ENCODE assay signal across 11 mouse cellular contexts in the genomic region with DNA sequence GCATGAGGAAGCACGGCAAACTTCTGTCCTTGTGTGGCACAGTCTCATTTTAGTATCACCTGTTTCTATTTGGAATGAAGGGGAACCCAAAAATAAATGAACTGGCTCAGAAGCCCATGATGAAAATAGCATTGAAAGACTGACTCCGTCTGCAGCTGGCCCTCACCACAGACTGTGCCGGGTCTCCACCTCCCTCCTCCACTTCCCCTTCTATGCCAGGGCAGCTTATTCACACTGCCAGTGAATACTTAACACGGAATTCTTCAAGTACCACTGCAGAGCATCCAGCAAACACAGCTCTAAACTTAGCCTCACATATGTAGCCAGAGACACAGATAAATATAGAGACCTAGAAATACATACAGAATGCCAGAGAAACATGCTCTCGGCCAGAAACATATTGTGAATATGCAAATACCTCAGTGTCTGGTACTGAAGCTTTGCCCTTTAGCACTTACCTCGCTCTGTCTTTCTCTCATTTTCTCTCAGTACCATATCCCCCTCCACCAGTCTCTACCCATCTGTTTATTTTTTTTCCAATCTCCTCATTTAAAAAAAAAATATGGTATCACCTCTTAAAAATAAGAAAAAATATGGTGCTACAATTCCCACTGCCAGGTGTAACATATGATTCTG.
DNase-seq lines count a peak whose midpoint lies in the region; ATAC-seq and TF ChIP-seq lines count a peak whose summit lies in the region.
"Had no signal": no experiment of that assay in that cellular context is flagged by ENCODE, and none has a peak within 500 bp of the region (broad histone marks: within the 10 kb centered on the region; RNA-seq: fewer than 3 reads in every experiment).

No protein-coding gene starts in this region.

- H3K27ac ChIP-seq in forebrain, embryonic 14.5 days (ENCODE audit: low read depth, low read length) = no peak overlapping the region
- no peak overlapping the region for H3K27ac ChIP-seq in forebrain, embryonic 11.5 days (ENCODE audit: low read depth, low read length)
- H3K27ac ChIP-seq in CH12.LX (ENCODE audit: insufficient read depth, low read depth) = peak overlapping the region; percentile 33; the same call in 1 of the 2 replicates
- no peak overlapping the region for H3K27ac ChIP-seq in limb, embryonic 14.5 days (replicated peaks; ENCODE audit: low read depth, low read length)

- H3K9ac ChIP-seq in forebrain, embryonic 14.5 days (ENCODE audit: low read length) = no peak overlapping the region
- H3K9ac ChIP-seq in forebrain, embryonic 11.5 days (ENCODE audit: low read length) = no peak overlapping the region
- H3K9ac ChIP-seq in CH12.LX (ENCODE audit: insufficient read depth, low read depth) = peak overlapping the region; percentile 8; the same call in 1 of the 2 replicates
- no peak overlapping the region for H3K9ac ChIP-seq in limb, embryonic 14.5 days (ENCODE audit: low read depth, low read length, severe bottlenecking)

- no peaks in the 10 kb centered on the region for H3K27me3 ChIP-seq in forebrain, embryonic 14.5 days (replicated peaks; ENCODE audit: control insufficient read depth, insufficient read depth, low read length)
- no peaks in the 10 kb centered on the region for H3K27me3 ChIP-seq in forebrain, embryonic 11.5 days (ENCODE audit: control insufficient read depth, insufficient read depth, low read length)
- H3K27me3 ChIP-seq in CH12.LX (replicated peaks) = no peaks in the 10 kb centered on the region
- H3K27me3 ChIP-seq in limb, embryonic 14.5 days (ENCODE audit: control insufficient read depth, insufficient read depth, low read length) = no peaks in the 10 kb centered on the region

- H3K4me3 ChIP-seq in forebrain, embryonic 14.5 days (ENCODE audit: low read depth, low read length) = no peak overlapping the region
- H3K4me3 ChIP-seq in forebrain, embryonic 11.5 days (ENCODE audit: low read depth, low read length) = no peak overlapping the region
- H3K4me3 ChIP-seq in CH12.LX (replicated peaks in 1 of 3; ENCODE audit: low read depth in 2 of 3, low read length in 2 of 3, poor library complexity in 1 of 3) = peak overlapping the region in 1 of 3 experiments; percentile 3
- H3K4me3 ChIP-seq in limb, embryonic 14.5 days (replicated peaks; ENCODE audit: low read length) = no peak overlapping the region

- H3K79me2 ChIP-seq in CH12.LX (replicated peaks; ENCODE audit: control insufficient read depth, extremely low read depth, insufficient read depth, poor library complexity, severe bottlenecking) = no peaks in the 10 kb centered on the region

- peak; percentile 90 for TF ChIP-seq EP300 in CH12.LX (IDR thresholded peaks at IDR 0.05; ENCODE audit: low read length)

- no peaks in the 10 kb centered on the region for H3K36me3 ChIP-seq in forebrain, embryonic 14.5 days (ENCODE audit: control insufficient read depth, insufficient read depth, low read length)
- no peaks in the 10 kb centered on the region for H3K36me3 ChIP-seq in forebrain, embryonic 11.5 days (ENCODE audit: control insufficient read depth, insufficient read depth, low read length)
- no peaks in the 10 kb centered on the region for H3K36me3 ChIP-seq in CH12.LX (replicated peaks in 1 of 2; ENCODE audit: control insufficient read depth in 1 of 2, insufficient read depth in 1 of 2, low read length in 1 of 2)
- H3K36me3 ChIP-seq in limb, embryonic 14.5 days (ENCODE audit: control insufficient read depth, insufficient read depth, low read length) = no peaks in the 10 kb centered on the region

- no peak overlapping the region for H3K4me2 ChIP-seq in forebrain, embryonic 14.5 days (ENCODE audit: low read length)
- no peak overlapping the region for H3K4me2 ChIP-seq in forebrain, embryonic 11.5 days (ENCODE audit: low read depth, low read length, severe bottlenecking)
- peak overlapping the region; percentile 65 for H3K4me2 ChIP-seq in CH12.LX (ENCODE audit: insufficient read depth, low read depth, poor library complexity, severe bottlenecking)
- H3K4me2 ChIP-seq in limb, embryonic 14.5 days (replicated peaks; ENCODE audit: low read depth, low read length, severe bottlenecking) = no peak overlapping the region

- H3K4me1 ChIP-seq in forebrain, embryonic 14.5 days (ENCODE audit: control insufficient read depth, insufficient read depth, low read length) = no peaks in the 10 kb centered on the region
- H3K4me1 ChIP-seq in forebrain, embryonic 11.5 days (replicated peaks; ENCODE audit: control insufficient read depth, insufficient read depth, low read length) = no peaks in the 10 kb centered on the region
- H3K4me1 ChIP-seq in CH12.LX (ENCODE audit: control insufficient read depth in 1 of 2, insufficient read depth in 2 of 2) = peaks cover 7 to 23% of the 10 kb centered on the region in 2 experiments
- H3K4me1 ChIP-seq in limb, embryonic 14.5 days (ENCODE audit: control insufficient read depth, insufficient read depth, low read length) = no peaks in the 10 kb centered on the region

- TF ChIP-seq CTCF in CH12.LX (conservative IDR thresholded peaks at IDR 0.05 in 1 of 2, IDR thresholded peaks at IDR 0.05 in 1 of 2; ENCODE audit: low read depth in 2 of 2, low read length in 2 of 2) = no peak

- peak; percentile 68; the same call in 1 of the 2 replicates for ATAC-seq in forebrain, embryonic 14.5 days
- no peak for ATAC-seq in forebrain, embryonic 11.5 days (replicated peaks; ENCODE audit: low FRiP score)
- peak; percentile 63; the same call in 1 of the 2 replicates for ATAC-seq in limb, embryonic 14.5 days (ENCODE audit: low FRiP score, low read depth)
- ATAC-seq: Patski had no signal

- peak; percentile 17 for TF ChIP-seq RAD21 in CH12.LX (IDR thresholded peaks at IDR 0.05; ENCODE audit: low read depth, low read length)

- in situ Hi-C loops in CH12.LX (cut with MboI; ENCODE audit: low pct_ligation_motif_present, low pct_unique_long_range_greater_than_20kb, low sequenced_read_pairs) = no loop called here

- peak; percentile 40 for DNase-seq in forebrain, embryonic 14.5 days (ENCODE audit: low spot score)
- DNase-seq in forebrain, embryonic 11.5 days (ENCODE audit: low spot score) = no peak
- DNase-seq in CH12.LX (ENCODE audit: extremely low read depth) = peak; percentile 82
- DNase-seq in heart, adult 9 months (ENCODE audit: low spot score in 2 of 2) = peak; percentile 76 to 79
- no peak for DNase-seq in limb, embryonic 14.5 days (ENCODE audit: low spot score)
- DNase-seq in retina, embryonic 14.5 days (ENCODE audit: low spot score) = no peak
- DNase-seq in adrenal gland, adult (ENCODE audit: inconsistent age in 2 of 2, low spot score in 1 of 2) = no peak
- DNase-seq in neural tube, embryonic 10.5 days (ENCODE audit: extremely low spot score, low spot score) = no peak
- DNase-seq: kidney, adult 9 months; lung, postnatal 4 days had no signal

- dilution Hi-C loops in CH12.LX (cut with MboI; ENCODE audit: extremely low pct_ligation_motif_present, extremely low pct_unique_long_range_greater_than_20kb, low sequenced_read_pairs) = no loop called here

- 0 out of 2 replicates have a peak, but pooled peaks have one; percentile 15 for TF ChIP-seq POLR2A in CH12.LX (IDR thresholded peaks at IDR 0.05; ENCODE audit: low read depth, low read length)
- TF ChIP-seq POLR2A in limb, embryonic 14.5 days (IDR thresholded peaks at IDR 0.05; ENCODE audit: borderline replicate concordance, extremely low read depth, insufficient read depth, insufficient read length) = no peak

- 51% methylated on average over 6 of the region's 6 CpGs for WGBS in forebrain, embryonic 14.5 days
- WGBS in forebrain, embryonic 11.5 days = 60% methylated on average over 6 of the region's 6 CpGs
- 48% methylated on average over 6 of the region's 6 CpGs for WGBS in limb, embryonic 14.5 days

- H3K9me3 ChIP-seq in forebrain, embryonic 14.5 days (replicated peaks; ENCODE audit: control insufficient read depth, low read length) = no peaks in the 10 kb centered on the region
- no peaks in the 10 kb centered on the region for H3K9me3 ChIP-seq in forebrain, embryonic 11.5 days (ENCODE audit: control insufficient read depth, low read length)
- no peaks in the 10 kb centered on the region for H3K9me3 ChIP-seq in CH12.LX (replicated peaks; ENCODE audit: low read length)
- no peaks in the 10 kb centered on the region for H3K9me3 ChIP-seq in limb, embryonic 14.5 days (ENCODE audit: control insufficient read depth, low read length)

TF ChIP-seq in CH12.LX, 34 proteins besides CTCF, POLR2A, EP300 and RAD21 (continues in another document):
- peak; percentile 47 for TF ChIP-seq ZNF384 (IDR thresholded peaks at IDR 0.05; ENCODE audit: low read depth, low read length)
- no peak for TF ChIP-seq GABPA (IDR thresholded peaks at IDR 0.05; ENCODE audit: insufficient replicate concordance, low read depth, low read length)
- TF ChIP-seq JUND (conservative IDR thresholded peaks at IDR 0.05; ENCODE audit: low read depth, low read length) = no peak
- peak; percentile 57; the same call in 1 of the 2 replicates for TF ChIP-seq NELFE (IDR thresholded peaks at IDR 0.05; ENCODE audit: low read depth, low read length)
- TF ChIP-seq MAFK (IDR thresholded peaks at IDR 0.05; ENCODE audit: insufficient replicate concordance, low read length) = peak; percentile 18; the same call in 1 of the 2 replicates
- no peak; the same call in 1 of the 2 replicates for TF ChIP-seq HCFC1 (IDR thresholded peaks at IDR 0.05; ENCODE audit: low read depth, low read length)
- TF ChIP-seq BHLHE40 (IDR thresholded peaks at IDR 0.05; ENCODE audit: low read depth, low read length) = peak; percentile 71
- peak; percentile 86; the same call in 1 of the 2 replicates for TF ChIP-seq RCOR1 (conservative IDR thresholded peaks at IDR 0.05; ENCODE audit: low read depth, low read length)
- TF ChIP-seq SMC3 (IDR thresholded peaks at IDR 0.05; ENCODE audit: low read depth, low read length) = no peak; the same call in 1 of the 2 replicates
- peak; percentile 97 for TF ChIP-seq MEF2A (IDR thresholded peaks at IDR 0.05; ENCODE audit: borderline replicate concordance, low read depth, low read length)
- no peak for TF ChIP-seq USF2 (conservative IDR thresholded peaks at IDR 0.05; ENCODE audit: low read depth, low read length)
- TF ChIP-seq MXI1 (IDR thresholded peaks at IDR 0.05; ENCODE audit: low read depth, low read length) = 0 out of 2 replicates have a peak, but pooled peaks have one; percentile 53
- TF ChIP-seq MAZ (IDR thresholded peaks at IDR 0.05; ENCODE audit: low read depth, low read length) = 0 out of 2 replicates have a peak, but pooled peaks have one; percentile 53
- TF ChIP-seq TCF12 (IDR thresholded peaks at IDR 0.05; ENCODE audit: low read depth, low read length) = peak; percentile 92
- TF ChIP-seq IRF4 (IDR thresholded peaks at IDR 0.05; ENCODE audit: low read depth, low read length) = peak; percentile 61
- TF ChIP-seq ELF1 (IDR thresholded peaks at IDR 0.05; ENCODE audit: low read depth, low read length) = no peak
- no peak for TF ChIP-seq JUN (IDR thresholded peaks at IDR 0.05; ENCODE audit: insufficient read depth, low read depth, low read length)
- peak; percentile 87 for TF ChIP-seq SIN3A (IDR thresholded peaks at IDR 0.05; ENCODE audit: low read length)
- peak; percentile 46; the same call in 1 of the 2 replicates for TF ChIP-seq MYC (IDR thresholded peaks at IDR 0.05; ENCODE audit: low read depth, low read length)
- peak; percentile 73 for TF ChIP-seq ETS1 (conservative IDR thresholded peaks at IDR 0.05; ENCODE audit: low read depth, low read length)

Comparison
In these comparisons a context has a peak if more than half of its experiments do, and no peak if none do; other contexts are left out.
1. DNase-seq: peak in forebrain, embryonic 14.5 days (single experiment), CH12.LX (single experiment) and heart, adult 9 months (2 of 2); none in forebrain, embryonic 11.5 days (single experiment), limb, embryonic 14.5 days (single experiment), retina, embryonic 14.5 days (single experiment), adrenal gland, adult (0 of 2) and neural tube, embryonic 10.5 days (single experiment).